Mouse (Mus musculus) heart, postnatal 0 days (tissue): ENCODE results near the gene Cwh43.
"Not testable (repeated sequence)": the region's sequence is repeated elsewhere in the genome, so short reads cannot be mapped to it uniquely, and the experiment has no call there.

Experiments
- CTCF ChIP-seq: IDR thresholded peaks from 2 replicates; pipeline ENCODE4 v1.5.1; 2016; ENCODE audit warnings: antibody characterized with exemption, control low read depth, low read depth
- EP300 ChIP-seq: IDR thresholded peaks from 2 replicates; pipeline ENCODE4 v1.6.1; 2016; ENCODE audit warnings: antibody characterized with exemption, low read depth

- not testable (repeated sequence) for TF ChIP-seq CTCF, EP300
Measured at GRCm38 (mm10) chr5:73482381-73482780, 76.5 kb downstream of the Cwh43 start.
